Mouse (Mus musculus): Measurements from ENCODE around the gene Lrba.

The Lrba gene

DNA sequence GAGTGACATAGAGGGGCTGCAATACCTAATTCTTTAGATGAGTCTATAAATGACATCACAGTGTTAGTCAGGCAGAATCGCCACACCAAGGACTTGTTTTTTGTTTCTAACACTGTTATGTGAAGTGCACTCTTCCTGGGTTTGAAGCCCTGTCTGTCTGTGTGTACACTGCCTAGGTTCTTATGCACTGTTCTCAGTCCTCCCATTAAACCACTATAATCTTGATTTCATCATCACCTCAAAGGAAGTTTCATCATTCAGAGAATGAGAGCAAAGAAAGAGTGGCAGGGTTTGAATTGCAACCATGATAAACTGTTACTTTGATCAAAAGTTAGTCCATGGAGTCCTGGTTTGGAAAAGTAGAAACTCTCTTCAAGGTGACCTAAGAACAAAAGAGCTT, 532.1 kb downstream of the Lrba start:
- DNase-seq (ENCODE audit: low spot score in 2 of 2) = no peak

- no peak for DNase-seq (ENCODE audit: low spot score in 2 of 2)
These were observed 534.2 kb downstream of the Lrba start for GRCm38 (mm10) chr3:86758727-86759126.

GRCm38 (mm10) chr3:86759383-86759782, 534.9 kb downstream of the Lrba start:
- DNase-seq (ENCODE audit: low spot score in 2 of 2) = no peak

GRCm38 (mm10) chr3:86759834-86760233, 535.4 kb downstream of the Lrba start:
- DNase-seq (ENCODE audit: low spot score in 2 of 2) = no peak

- no peak for DNase-seq (ENCODE audit: low spot score in 2 of 2)
These were observed 536.0 kb downstream of the Lrba start for GRCm38 (mm10) chr3:86760474-86760873.

DNA sequence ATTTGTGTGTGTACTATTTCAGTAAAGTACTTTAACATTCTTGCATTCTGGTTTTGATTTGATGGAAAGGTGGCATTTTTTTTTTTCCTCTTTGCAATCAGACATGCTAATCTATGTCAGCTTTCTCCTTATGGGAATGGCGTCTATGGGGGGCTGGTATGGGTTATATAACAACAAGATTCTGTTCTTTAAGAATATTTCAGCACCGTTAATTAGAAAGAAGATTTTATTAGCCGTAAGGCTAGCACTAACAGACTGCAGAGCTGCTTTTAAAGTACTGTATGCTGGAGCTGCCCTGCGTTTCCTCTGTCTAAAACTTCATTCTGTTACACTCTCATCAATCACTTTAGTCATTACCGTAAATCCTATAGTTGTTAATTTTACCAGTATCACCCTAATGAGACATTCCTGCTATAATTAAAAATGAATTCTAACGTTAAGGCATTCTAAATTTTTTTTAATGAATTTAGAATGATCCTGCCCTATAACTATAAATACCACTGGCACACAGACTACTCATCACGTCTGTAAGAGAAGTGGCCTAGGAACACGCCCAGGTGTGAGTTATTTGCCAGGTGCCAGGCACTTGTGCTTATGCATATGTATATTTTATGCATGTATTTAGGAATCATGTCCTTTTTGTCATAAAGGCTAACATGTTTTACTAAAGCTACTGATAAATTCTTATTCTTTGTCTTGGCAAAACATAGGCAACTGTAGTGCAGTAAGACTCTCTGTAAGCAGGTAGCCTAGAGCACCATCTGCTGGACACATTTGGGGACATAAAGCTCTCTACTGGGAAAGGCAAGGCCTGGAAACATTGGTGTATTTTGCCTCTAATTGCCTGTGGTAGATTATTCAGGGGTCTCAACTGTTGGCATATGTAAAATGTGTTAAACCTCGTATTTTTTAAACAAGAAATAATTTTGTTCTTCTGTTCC, 536.9 kb downstream of the Lrba start:
- DNase-seq (ENCODE audit: low spot score in 2 of 2) = peak; percentile 62 to 81

DNA sequence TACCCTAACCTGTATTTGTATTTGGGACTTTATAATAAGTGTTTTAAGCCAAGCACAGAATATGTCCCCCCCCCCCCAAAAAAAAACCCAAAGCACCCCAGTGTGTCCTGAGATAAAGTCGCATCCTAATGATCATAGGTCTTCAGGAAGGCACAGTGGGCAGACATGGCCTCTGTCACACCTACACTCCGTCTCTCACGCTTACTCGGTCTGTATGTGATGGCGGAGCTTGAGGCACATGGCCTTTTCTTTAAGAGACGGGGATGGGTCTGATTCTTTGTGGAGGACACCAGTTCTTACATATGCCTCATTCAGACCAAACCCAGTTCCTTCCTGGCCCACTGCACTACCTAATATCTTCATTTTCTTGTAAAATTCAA, 537.5 kb downstream of the Lrba start:
- DNase-seq (ENCODE audit: low spot score in 2 of 2) = no peak

DNA sequence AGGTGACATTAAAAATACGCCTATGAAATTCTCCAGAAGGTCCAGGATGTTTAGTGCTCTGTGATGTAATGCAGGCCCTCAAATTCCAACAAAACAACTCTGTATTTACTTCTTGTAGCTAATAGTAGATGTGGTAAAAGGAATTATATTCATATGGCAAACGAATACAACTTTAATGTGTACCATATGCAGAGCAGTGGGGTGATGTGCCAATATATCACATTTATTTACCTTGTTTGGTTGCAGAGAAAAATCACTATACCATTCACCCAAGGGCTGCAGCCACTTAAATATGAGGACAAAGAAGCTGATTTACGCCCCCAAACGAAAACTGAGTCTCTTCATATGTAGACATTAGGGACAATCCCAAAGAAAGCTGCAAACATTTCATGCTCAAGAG, 538.0 kb downstream of the Lrba start:
- no peak for DNase-seq (ENCODE audit: low spot score in 2 of 2)

- DNase-seq (ENCODE audit: low spot score in 2 of 2) = no peak
These were observed 544.1 kb downstream of the Lrba start for GRCm38 (mm10) chr3:86768553-86768952.

DNA sequence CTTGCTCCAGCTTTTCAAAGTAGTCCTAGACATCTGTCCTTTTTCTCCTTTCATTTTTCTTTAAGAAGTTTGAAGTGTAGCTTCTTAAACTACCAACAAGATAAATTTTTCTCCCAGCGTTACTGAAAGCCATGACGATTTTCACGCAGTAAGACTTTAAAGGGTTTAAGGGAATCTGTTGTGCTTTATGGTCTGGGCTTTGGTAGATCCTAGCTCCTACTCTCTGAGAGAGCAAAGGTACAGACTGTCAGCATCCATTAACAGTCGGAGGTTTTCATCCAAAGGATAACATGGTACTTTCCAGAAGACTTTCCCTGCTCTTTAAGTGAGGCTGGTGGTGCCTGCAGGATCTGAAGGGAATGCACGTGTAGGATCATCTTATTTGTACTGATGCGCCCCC, 544.5 kb downstream of the Lrba start:
- DNase-seq (ENCODE audit: low spot score in 2 of 2) = no peak

- DNase-seq (ENCODE audit: low spot score in 2 of 2) = no peak
These were observed 550.3 kb downstream of the Lrba start for GRCm38 (mm10) chr3:86774566-86775443.

DNA sequence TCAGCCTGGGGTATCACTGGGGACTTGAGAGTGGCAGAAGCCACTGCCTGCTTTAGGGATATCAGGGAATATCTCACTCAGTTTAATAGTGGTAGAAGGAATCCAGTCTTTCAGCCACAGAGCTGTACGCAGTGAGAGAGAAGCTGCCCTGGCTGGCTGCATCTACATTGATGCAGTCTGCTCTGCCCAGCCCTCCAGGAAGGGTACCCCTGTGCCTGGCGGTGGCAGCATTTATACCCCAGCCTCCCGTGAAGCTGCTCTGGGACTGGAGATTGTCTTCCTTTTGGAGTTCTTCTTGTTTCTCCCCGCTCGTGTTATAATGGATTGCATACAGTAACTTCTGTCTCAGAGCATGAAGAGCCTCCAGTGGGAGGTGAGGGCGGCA, 551.0 kb downstream of the Lrba start:
- no peak for DNase-seq (ENCODE audit: low spot score in 2 of 2)

GRCm38 (mm10) chr3:86779704-86780103, 555.2 kb downstream of the Lrba start:
- DNase-seq (ENCODE audit: low spot score in 2 of 2) = peak in 1 of 2 experiments; percentile 48

GRCm38 (mm10) chr3:86784051-86784450, 559.6 kb downstream of the Lrba start:
- DNase-seq (ENCODE audit: low spot score in 2 of 2) = no peak

DNA sequence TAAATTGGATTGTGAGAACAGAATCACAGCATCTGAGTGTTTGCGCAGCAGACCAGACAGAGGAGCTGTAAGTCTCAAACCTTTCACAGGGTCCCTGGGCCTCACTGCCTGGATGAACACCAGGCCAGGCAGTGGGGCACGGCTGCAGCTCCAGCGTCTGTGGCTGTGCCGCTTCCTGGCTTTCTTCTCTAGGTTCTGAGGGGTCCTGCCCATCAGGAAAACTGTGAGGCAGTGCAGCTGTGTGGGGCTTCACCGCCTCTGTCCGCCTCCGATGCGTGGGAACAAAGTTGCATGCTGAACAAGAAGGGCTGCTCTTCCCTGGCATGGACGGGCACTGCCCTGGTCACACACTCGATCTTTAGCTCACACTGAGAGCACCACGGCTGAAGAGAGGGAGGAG, 560.5 kb downstream of the Lrba start:
- DNase-seq (ENCODE audit: low spot score in 2 of 2) = no peak

DNA sequence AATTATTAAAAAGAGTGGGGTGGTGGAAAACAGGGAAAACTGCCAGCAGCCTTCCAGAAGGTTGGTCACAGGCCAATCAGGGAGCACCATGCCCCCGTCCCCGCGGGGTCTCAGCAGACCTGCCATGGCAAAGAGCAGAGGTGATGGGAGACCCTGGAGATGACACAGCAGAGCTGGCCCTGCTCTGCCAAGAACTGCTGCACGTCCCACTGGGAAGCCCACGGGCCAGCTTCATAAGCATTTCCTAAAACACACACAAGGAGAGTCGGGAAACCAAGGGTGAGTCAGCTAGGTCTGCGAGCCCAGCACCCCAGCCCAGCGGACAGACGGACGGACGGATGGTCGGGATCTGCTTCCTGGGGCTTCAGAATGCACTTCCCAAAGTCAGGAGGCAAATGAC, 561.8 kb downstream of the Lrba start:
- no peak for DNase-seq (ENCODE audit: low spot score in 2 of 2)

- DNase-seq (ENCODE audit: low spot score in 2 of 2) = peak; percentile 63 to 78
These were observed 562.4 kb downstream of the Lrba start for GRCm38 (mm10) chr3:86786845-86787351.

- DNase-seq (ENCODE audit: low spot score in 2 of 2) = no peak
These were observed 563.1 kb downstream of the Lrba start for GRCm38 (mm10) chr3:86787423-86788123.

- peak in 1 of 2 experiments; percentile 82 for DNase-seq (ENCODE audit: low spot score in 2 of 2)
These were observed 564.2 kb downstream of the Lrba start for GRCm38 (mm10) chr3:86788711-86789110.

DNA sequence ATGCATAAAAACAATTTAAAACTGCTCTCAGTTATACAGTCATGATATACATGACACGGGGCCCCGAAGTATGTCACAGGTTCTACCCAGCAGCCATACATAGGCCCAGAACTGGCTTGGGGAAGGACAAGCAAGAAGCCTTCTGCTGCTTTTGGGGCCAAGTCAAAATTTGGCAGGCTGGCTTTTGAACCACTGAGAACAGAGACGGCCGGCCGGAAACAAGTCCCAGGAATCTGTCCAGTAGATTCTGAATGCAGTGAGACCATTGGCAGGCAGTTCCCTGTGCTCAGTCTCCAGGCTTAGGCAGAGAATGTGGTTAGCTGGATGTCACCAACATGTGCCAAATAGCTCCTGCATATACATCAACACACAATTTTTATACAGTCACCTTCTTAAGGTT, 565.3 kb downstream of the Lrba start:
- no peak for DNase-seq (ENCODE audit: low spot score in 2 of 2)

DNA sequence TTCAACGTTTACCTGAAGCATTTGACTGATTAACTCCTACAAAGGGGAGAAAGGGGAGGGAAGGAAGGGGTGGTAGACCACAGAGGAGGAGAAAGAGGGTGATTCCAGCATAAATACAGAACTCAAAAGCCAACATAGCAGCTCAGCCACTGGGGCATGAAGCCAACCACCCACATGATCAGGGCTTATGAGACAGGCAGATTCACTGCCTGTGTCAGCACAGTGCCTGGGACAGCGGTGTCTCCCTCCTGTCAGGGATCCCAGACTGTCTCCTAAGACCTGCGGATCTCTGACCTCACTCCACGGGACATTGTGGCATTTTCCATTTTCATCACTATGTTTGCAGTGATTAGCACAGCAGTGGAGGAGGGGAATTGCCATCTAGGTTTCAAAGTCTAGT, 568.8 kb downstream of the Lrba start:
- no peak for DNase-seq (ENCODE audit: low spot score in 2 of 2)

- DNase-seq (ENCODE audit: low spot score in 2 of 2) = no peak
These were observed 569.3 kb downstream of the Lrba start for GRCm38 (mm10) chr3:86793720-86794191.
